Mouse (Mus musculus) midbrain, embryonic 15.5 days (tissue): ENCODE data around the gene Tmem132c. TPM values are rescaled to one million over a fixed set of nuclear protein-coding genes. Genes with fewer than 3 reads are reported as not detected.

Experiments used
- ATAC-seq: fragments of 200-750 bp; cut with Nextera tagmentation; replicated peaks from 2 replicates; pipeline ENCODE4 v1.8.0; 2017; ENCODE audit warnings: moderate TSS enrichment
- H3K27ac ChIP-seq: fragments of 300-500 bp; sonication (generic); 2 replicates; pipeline ENCODE4 v1.5.1; 2015; ENCODE audit warnings: mild to moderate bottlenecking, inconsistent platforms
- H3K27me3 ChIP-seq: fragments of 300-500 bp; sonication (generic); replicated peaks from 2 replicates; pipeline ENCODE4 v1.6.1; 2015; ENCODE audit warnings: inconsistent platforms
- H3K36me3 ChIP-seq: fragments of 300-500 bp; sonication (generic); replicated peaks from 2 replicates; pipeline ENCODE4 v1.6.1; 2015; ENCODE audit warnings: inconsistent platforms
- H3K4me1 ChIP-seq: fragments of 300-500 bp; sonication (generic); 2 replicates; pipeline ENCODE4 v1.6.1; 2015; ENCODE audit warnings: inconsistent platforms
- H3K4me2 ChIP-seq: fragments of 300-500 bp; sonication (generic); 2 replicates; pipeline ENCODE4 v1.6.1; 2015; ENCODE audit warnings: inconsistent platforms, mild to moderate bottlenecking, moderate library complexity
- H3K4me3 ChIP-seq: fragments of 300-500 bp; sonication (generic); 2 replicates; pipeline ENCODE4 v1.5.1; 2015; ENCODE audit warnings: mild to moderate bottlenecking, inconsistent platforms
- H3K9ac ChIP-seq: fragments of 300-500 bp; sonication (generic); 2 replicates; pipeline ENCODE4 v1.6.1; 2015; ENCODE audit warnings: mild to moderate bottlenecking, inconsistent platforms
- H3K9me3 ChIP-seq: fragments of 300-500 bp; sonication (generic); 2 replicates; pipeline ENCODE4 v1.6.1; 2016; ENCODE audit warnings: inconsistent platforms
- WGBS: fragments of 180-500 bp; shearing (Covaris S2); methylation state at CpG from one replicate; pipeline ENCODE4 v1.1.7; 2015; ENCODE audit warnings: mixed read lengths; 5-methylcytosine and 5-hydroxymethylcytosine counted together
- polyA plus RNA-seq: library from polyadenylated mRNA; unstranded; fragments of >200 nt; fragmentation: Nextera tagmentation; extraction: Ambion mirVana; gene quantifications from 2 replicates; pipeline ENCODE4 v1.2.1, GENCODE M21; 2015

Gene Tmem132c
- polyA plus RNA-seq, 1 experiment from 2014 or later: 11.5 TPM

GRCm38 (mm10) chr5:127289659-127290058 is 48.1 kb downstream of the Tmem132c start:
- no peaks in the 10 kb centered on the region for H3K36me3 ChIP-seq
- no peak overlapping the region for H3K4me3 ChIP-seq
- H3K4me2 ChIP-seq: no peak overlapping the region
- no peaks in the 10 kb centered on the region for H3K9me3 ChIP-seq
- H3K9ac ChIP-seq: no peak overlapping the region
- 98% methylated on average over 8 of the region's 8 CpGs for WGBS
- no peaks in the 10 kb centered on the region for H3K27me3 ChIP-seq
- H3K27ac ChIP-seq: no peak overlapping the region
- ATAC-seq: no peak
- peaks cover 11% of the 10 kb centered on the region for H3K4me1 ChIP-seq

DNA sequence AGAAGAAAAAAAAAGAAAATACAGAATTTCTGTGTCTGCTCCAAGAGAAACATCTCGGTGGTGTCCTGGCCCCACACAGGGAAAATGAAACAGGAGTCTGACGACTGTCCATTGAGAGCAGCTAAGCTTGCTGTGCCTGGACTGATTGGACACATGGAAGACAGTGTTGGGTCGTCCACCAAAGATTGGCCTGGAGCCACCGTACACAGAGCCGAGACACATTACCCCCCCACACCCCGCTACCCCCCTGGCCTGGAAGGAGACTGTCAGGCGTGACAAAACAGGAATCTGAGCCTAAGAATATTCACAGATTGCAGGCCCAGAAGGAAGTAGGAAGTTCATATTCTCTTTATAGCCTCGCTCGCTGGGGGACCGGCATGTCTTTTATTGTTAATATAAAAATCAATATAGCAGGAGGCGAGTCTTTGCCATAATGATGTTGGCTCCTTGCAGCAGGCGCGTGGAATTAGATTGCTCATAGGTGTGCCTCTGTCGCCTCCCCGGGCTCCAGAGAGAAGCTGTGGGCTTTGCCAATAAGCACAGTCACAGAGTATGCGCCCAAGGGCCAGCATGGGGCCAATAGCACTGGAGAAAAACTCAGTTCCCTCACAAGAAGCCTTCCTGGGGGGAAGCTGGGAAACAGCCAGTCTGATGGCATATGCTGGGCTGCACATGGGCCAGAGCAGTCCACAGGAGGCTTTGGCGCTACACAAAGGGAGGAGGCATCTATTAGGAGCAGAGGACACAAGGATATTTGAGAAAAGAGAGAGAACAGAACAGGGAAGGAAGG is 49.0 kb downstream of the Tmem132c start:
- Histone ChIP-seq H3K9ac (no peak overlapping the region), H3K27ac (peak overlapping the region; percentile 63), H3K36me3 (no peaks in the 10 kb centered on the region), H3K4me1 (peaks cover 11% of the 10 kb centered on the region), H3K9me3 (no peaks in the 10 kb centered on the region), H3K4me3 (no peak overlapping the region), H3K27me3 (no peaks in the 10 kb centered on the region), H3K4me2 (no peak overlapping the region)
- peak; percentile 67 for ATAC-seq
- 34% methylated on average over 17 of the region's 17 CpGs for WGBS

- peaks cover 11% of the 10 kb centered on the region for H3K4me1 ChIP-seq
- H3K27ac ChIP-seq: no peak overlapping the region
- no peak overlapping the region for H3K9ac ChIP-seq
- WGBS: 67% methylated on average over 7 of the region's 7 CpGs
- no peaks in the 10 kb centered on the region for H3K9me3 ChIP-seq
- no peak overlapping the region for H3K4me3 ChIP-seq
- H3K27me3 ChIP-seq: no peaks in the 10 kb centered on the region
- no peaks in the 10 kb centered on the region for H3K36me3 ChIP-seq
- ATAC-seq: no peak
- H3K4me2 ChIP-seq: no peak overlapping the region
Measured at GRCm38 (mm10) chr5:127291581-127291980, 50.0 kb downstream of the Tmem132c start.

DNA sequence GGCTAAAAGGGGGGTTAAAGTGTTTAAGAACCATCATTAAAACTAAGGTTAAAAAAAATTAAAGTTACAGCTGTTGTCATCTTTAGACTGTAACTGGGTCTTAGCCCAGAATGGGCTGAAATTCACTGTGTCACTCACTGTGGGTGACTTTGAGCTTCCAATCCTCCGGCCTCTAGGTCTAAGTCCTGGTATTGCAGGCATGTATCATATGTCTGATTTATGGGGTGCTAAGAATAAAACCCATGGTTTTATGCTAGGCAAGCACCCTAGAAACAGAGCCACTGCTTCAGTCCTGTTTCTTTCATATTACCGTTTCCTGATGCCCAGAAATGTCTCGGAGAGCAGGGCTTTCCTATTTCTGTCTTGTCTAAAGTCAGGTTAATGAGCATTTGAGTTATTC is 52.1 kb downstream of the Tmem132c start:
- no peaks in the 10 kb centered on the region for H3K36me3 ChIP-seq
- no peaks in the 10 kb centered on the region for H3K9me3 ChIP-seq
- WGBS: 88% methylated on average over 3 of the region's 3 CpGs
- H3K9ac ChIP-seq: no peak overlapping the region
- no peak overlapping the region for H3K4me3 ChIP-seq
- no peak overlapping the region for H3K4me2 ChIP-seq
- H3K4me1 ChIP-seq: peaks cover 19% of the 10 kb centered on the region
- no peak for ATAC-seq
- H3K27me3 ChIP-seq: no peaks in the 10 kb centered on the region
- H3K27ac ChIP-seq: no peak overlapping the region

DNA sequence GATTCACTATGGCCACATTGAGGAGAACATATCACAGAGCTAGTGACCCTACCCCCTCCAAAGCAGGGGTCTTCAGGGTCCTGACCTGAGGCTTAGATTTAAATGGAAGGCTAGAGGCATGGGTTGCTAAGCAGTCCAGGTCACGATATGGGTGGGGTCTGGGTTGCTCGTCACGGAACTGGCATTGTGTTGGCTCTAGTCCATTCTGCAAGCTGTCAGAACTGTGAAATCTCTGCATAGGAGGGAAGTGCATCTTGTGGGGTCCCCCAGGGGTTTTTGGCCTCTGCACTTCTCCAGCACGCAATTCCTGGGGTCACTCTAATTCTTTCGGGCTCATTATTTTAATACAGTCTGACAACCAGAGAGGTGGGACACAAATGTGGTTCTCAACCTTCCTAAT is 55.9 kb downstream of the Tmem132c start:
- no peaks in the 10 kb centered on the region for H3K9me3 ChIP-seq
- no peak overlapping the region for H3K4me2 ChIP-seq
- 32% methylated on average over 5 of the region's 5 CpGs for WGBS
- H3K4me1 ChIP-seq: peaks cover 22% of the 10 kb centered on the region
- no peak overlapping the region for H3K9ac ChIP-seq
- H3K36me3 ChIP-seq: no peaks in the 10 kb centered on the region
- ATAC-seq: no peak
- H3K27ac ChIP-seq: no peak overlapping the region
- no peak overlapping the region for H3K4me3 ChIP-seq
- no peaks in the 10 kb centered on the region for H3K27me3 ChIP-seq

DNA sequence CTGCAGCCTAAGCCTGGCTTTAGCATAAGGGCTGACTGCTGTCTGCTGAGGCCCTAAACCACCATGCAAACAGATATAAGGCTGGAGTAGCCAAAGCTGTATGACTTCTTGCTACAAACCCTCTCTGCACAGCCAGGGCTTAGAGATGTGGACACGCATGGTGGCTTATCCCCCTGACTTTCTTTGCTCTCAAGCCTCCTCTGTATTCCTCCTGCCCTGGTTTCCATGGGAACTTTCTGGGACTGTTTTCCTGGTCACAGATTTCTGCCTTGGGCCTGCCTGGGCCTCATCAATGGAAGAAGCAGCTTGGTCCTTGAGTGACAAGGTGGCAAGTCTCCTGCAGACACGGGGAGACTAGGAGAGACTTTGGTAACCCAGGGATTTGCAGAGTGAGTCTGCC is 56.5 kb downstream of the Tmem132c start:
- no peaks in the 10 kb centered on the region for H3K27me3 ChIP-seq
- no peak overlapping the region for H3K4me3 ChIP-seq
- no peaks in the 10 kb centered on the region for H3K9me3 ChIP-seq
- H3K4me1 ChIP-seq: peaks cover 22% of the 10 kb centered on the region
- ATAC-seq: no peak; the same call in 1 of the 2 replicates
- H3K27ac ChIP-seq: peak overlapping the region; percentile 49; the same call in 1 of the 2 replicates
- 13% methylated on average over 2 of the region's 2 CpGs for WGBS
- H3K4me2 ChIP-seq: no peak overlapping the region
- H3K9ac ChIP-seq: no peak overlapping the region
- H3K36me3 ChIP-seq: no peaks in the 10 kb centered on the region

DNA sequence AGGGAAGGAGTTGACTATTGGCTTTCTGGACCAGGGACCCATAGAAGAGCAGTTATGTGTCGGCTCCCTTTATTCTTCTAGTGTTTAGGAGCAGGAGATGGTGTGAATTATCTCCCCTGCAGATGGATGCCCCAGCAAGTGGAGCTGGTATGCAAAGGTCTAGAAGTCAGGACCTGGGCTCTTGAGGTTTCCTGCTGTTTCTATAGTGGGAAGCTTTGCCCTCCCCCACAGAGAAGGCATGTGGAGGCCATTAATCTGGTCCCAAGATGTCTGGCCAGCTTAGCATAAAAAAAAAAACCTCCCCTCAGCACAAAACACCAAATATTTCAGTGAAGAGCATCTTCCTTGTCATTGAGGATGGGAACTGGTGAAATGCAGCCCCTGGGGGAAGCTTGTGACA is 57.4 kb downstream of the Tmem132c start:
- peaks cover 22% of the 10 kb centered on the region for H3K4me1 ChIP-seq
- H3K4me2 ChIP-seq: no peak overlapping the region
- H3K4me3 ChIP-seq: no peak overlapping the region
- no peak overlapping the region for H3K9ac ChIP-seq
- H3K27ac ChIP-seq: no peak overlapping the region
- 27% methylated on average over 1 of the region's 1 CpGs for WGBS
- ATAC-seq: no peak
- no peaks in the 10 kb centered on the region for H3K27me3 ChIP-seq
- no peaks in the 10 kb centered on the region for H3K9me3 ChIP-seq
- no peaks in the 10 kb centered on the region for H3K36me3 ChIP-seq

DNA sequence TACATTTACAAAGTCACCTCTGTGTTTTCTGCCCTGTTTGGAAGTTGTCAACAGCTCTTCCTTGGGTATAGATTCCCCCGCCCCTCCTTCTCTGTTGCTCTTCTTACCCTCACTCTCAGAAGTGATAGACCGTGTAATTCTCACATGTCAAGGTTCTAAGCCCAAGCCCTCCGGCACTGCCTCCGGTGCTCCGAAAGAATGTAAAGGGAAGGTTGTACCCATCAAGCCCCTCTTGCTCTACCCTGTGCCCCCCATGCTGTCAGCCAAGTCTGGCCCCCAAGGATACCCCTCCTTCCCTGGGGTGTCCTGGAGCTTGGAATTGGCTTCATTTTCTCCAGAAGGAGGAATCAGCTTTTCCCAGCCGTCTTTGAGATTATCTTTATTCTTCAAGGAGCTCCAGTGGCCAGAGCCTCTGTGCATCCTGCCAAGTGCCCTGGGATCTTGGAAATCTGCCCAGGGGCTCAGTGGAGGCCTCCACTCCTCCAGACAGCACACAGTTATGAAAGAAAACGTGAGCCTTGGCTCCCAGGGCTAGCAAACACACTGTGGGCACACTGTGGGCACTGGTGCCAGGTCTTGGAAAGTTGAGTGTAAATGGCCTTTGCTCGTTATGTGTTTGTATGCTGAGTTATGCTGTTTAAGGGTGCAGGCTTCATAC is 59.1 kb downstream of the Tmem132c start:
- H3K27me3 ChIP-seq: no peaks in the 10 kb centered on the region
- no peaks in the 10 kb centered on the region for H3K36me3 ChIP-seq
- no peaks in the 10 kb centered on the region for H3K9me3 ChIP-seq
- peaks cover 22% of the 10 kb centered on the region for H3K4me1 ChIP-seq
- ATAC-seq: 0 out of 2 replicates have a peak, but pooled peaks have one; percentile 52
- no peak overlapping the region for H3K4me2 ChIP-seq
- H3K9ac ChIP-seq: no peak overlapping the region
- 0 out of 2 replicates have a peak overlapping the region, but pooled peaks have one; percentile 12 for H3K27ac ChIP-seq
- WGBS: 21% methylated on average over 8 of the region's 8 CpGs
- no peak overlapping the region for H3K4me3 ChIP-seq

DNA sequence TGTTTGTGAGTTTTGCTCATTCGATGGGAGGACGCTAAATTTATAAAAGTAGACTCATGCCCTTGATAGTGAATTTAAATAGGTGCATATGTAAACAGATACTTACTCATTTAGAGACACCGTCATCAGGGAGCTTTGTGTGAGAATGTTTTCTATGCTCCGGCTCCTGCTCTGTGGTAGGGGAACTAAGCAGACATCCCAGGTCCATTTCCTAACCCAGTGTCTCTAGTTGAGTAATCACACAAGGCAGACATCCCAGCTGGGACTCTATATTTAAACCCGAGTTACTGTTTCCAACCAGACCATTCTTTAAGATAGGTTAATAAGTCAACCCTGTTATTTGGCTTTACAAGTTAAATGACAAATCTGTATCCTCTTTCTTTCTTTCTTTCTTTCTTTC is 63.7 kb downstream of the Tmem132c start:
- no peak overlapping the region for H3K4me2 ChIP-seq
- 67% methylated on average over 5 of the region's 5 CpGs for WGBS
- H3K4me3 ChIP-seq: no peak overlapping the region
- H3K27me3 ChIP-seq: no peaks in the 10 kb centered on the region
- H3K27ac ChIP-seq: no peak overlapping the region
- no peak for ATAC-seq
- H3K9me3 ChIP-seq: no peaks in the 10 kb centered on the region
- no peak overlapping the region for H3K9ac ChIP-seq
- peaks cover 8% of the 10 kb centered on the region for H3K4me1 ChIP-seq
- no peaks in the 10 kb centered on the region for H3K36me3 ChIP-seq

GRCm38 (mm10) chr5:127305719-127306118 is 64.1 kb downstream of the Tmem132c start:
- Histone ChIP-seq H3K9me3 (no peaks in the 10 kb centered on the region), H3K4me2 (no peak overlapping the region), H3K27me3 (no peaks in the 10 kb centered on the region), H3K9ac (no peak overlapping the region), H3K36me3 (no peaks in the 10 kb centered on the region), H3K27ac (no peak overlapping the region), H3K4me3 (no peak overlapping the region), H3K4me1 (peaks cover 5% of the 10 kb centered on the region)
- 46% methylated on average over 5 of the region's 5 CpGs for WGBS
- ATAC-seq: no peak

DNA sequence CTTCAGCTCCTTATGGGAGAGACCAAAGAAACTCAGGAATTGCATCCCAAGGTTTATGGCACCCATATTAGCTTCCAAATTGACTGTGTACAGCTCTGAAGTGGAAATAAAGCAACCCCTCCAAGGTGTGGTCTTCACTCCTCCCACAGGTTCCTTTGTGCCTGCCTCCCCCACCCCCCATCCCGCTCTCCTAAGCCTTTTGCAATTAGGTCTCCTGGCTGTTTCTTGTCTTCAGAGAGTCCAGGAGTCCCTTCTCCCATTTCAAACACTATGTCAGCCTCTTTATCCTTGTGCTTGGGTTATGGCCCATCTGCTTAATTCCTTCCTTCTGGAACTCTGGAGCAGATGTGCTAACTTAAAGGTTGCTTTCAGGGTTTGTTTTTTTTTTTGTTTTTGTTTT is 65.1 kb downstream of the Tmem132c start:
- Histone ChIP-seq H3K4me2 (no peak overlapping the region), H3K4me1 (no peaks in the 10 kb centered on the region), H3K27ac (no peak overlapping the region), H3K4me3 (no peak overlapping the region), H3K9ac (no peak overlapping the region), H3K9me3 (no peaks in the 10 kb centered on the region), H3K27me3 (no peaks in the 10 kb centered on the region), H3K36me3 (no peaks in the 10 kb centered on the region)
- WGBS: 48% methylated on average over 1 of the region's 1 CpGs
- ATAC-seq: no peak

- Histone ChIP-seq H3K4me3 (no peak overlapping the region), H3K4me2 (no peak overlapping the region), H3K27ac (no peak overlapping the region), H3K9ac (no peak overlapping the region), H3K4me1 (no peaks in the 10 kb centered on the region), H3K36me3 (no peaks in the 10 kb centered on the region), H3K9me3 (no peaks in the 10 kb centered on the region), H3K27me3 (no peaks in the 10 kb centered on the region)
- ATAC-seq: no peak
- WGBS: 51% methylated on average over 14 of the region's 14 CpGs
Measured at GRCm38 (mm10) chr5:127310318-127311004, 68.9 kb downstream of the Tmem132c start.
